Mouse (Mus musculus) forebrain, postnatal 0 days (tissue): ENCODE data around the gene Rmnd5b. TPM values are rescaled to one million over a fixed set of nuclear protein-coding genes. Genes with fewer than 3 reads are reported as not detected.

ENCODE experiments used
- ATAC-seq: fragments of 200-750 bp; cut with Nextera tagmentation; 2 replicates; pipeline ENCODE4 v1.8.0; 2017; ENCODE audit warnings: mild to moderate bottlenecking, moderate library complexity
- DNase-seq: peaks from one replicate; pipeline ENCODE4 v3.0.0-alpha.2; 2015
- H3K27ac ChIP-seq: fragments of 300-500 bp; sonication (generic); 2 replicates; pipeline ENCODE4 v1.5.1; 2014; ENCODE audit warnings: low read depth, mild to moderate bottlenecking, antibody characterized with exemption, low read length, moderate library complexity, mixed read lengths
- H3K27me3 ChIP-seq: fragments of 300-500 bp; sonication (generic); 2 replicates; pipeline ENCODE4 v1.6.1; 2014; ENCODE audit warnings: mild to moderate bottlenecking, low read length, mixed read lengths; ENCODE audit not compliant: insufficient read depth
- H3K36me3 ChIP-seq: fragments of 300-500 bp; sonication (generic); 2 replicates; pipeline ENCODE4 v1.6.1; 2014; ENCODE audit warnings: mild to moderate bottlenecking, moderate library complexity; ENCODE audit not compliant: insufficient read depth
- H3K4me1 ChIP-seq: fragments of 300-500 bp; sonication (generic); 2 replicates; pipeline ENCODE4 v1.6.1; 2014; ENCODE audit warnings: antibody characterized with exemption; ENCODE audit not compliant: insufficient read depth
- H3K4me2 ChIP-seq: fragments of 300-500 bp; sonication (generic); 2 replicates; pipeline ENCODE4 v1.6.1; 2014; ENCODE audit warnings: low read depth, mild to moderate bottlenecking, moderate library complexity
- H3K4me3 ChIP-seq: fragments of 300-500 bp; sonication (generic); 2 replicates; pipeline ENCODE4 v1.5.1; 2014; ENCODE audit warnings: low read depth, low read length, mixed read lengths
- H3K9ac ChIP-seq: fragments of 300-500 bp; sonication (generic); 2 replicates; pipeline ENCODE4 v1.6.1; 2014; ENCODE audit warnings: mild to moderate bottlenecking
- H3K9me3 ChIP-seq: fragments of 300-500 bp; sonication (generic); 2 replicates; pipeline ENCODE4 v1.6.1; 2016; ENCODE audit warnings: low read length
- CTCF ChIP-seq: sonication (generic); IDR thresholded peaks from 2 replicates; pipeline ENCODE4 v1.5.1; 2016; ENCODE audit warnings: antibody characterized with exemption, control low read depth, low read depth
- WGBS: fragments of 180-500 bp; shearing (Covaris S2); extraction: QIAGEN DNeasy Blood & Tissue Kit; methylation state at CpG from one replicate; pipeline ENCODE4 v1.1.7; 2014; 5-methylcytosine and 5-hydroxymethylcytosine counted together
- polyA plus RNA-seq: library from polyadenylated mRNA; unstranded; fragments of >200 nt; fragmentation: Nextera tagmentation; extraction: Ambion mirVana; gene quantifications from 2 replicates; pipeline ENCODE4 v1.2.1, GENCODE M21; 2015
- total RNA-seq: library from RNA; depleted of rRNA; stranded (reverse); fragments of >200 nt; gene quantifications from 2 replicates; pipeline ENCODE4 v1.2.3, GENCODE M21; 2014

Rmnd5b gene
- total and polyA plus RNA-seq, 2 experiments from 2014 or later, result 70.7 to 74.4 TPM

DNA sequence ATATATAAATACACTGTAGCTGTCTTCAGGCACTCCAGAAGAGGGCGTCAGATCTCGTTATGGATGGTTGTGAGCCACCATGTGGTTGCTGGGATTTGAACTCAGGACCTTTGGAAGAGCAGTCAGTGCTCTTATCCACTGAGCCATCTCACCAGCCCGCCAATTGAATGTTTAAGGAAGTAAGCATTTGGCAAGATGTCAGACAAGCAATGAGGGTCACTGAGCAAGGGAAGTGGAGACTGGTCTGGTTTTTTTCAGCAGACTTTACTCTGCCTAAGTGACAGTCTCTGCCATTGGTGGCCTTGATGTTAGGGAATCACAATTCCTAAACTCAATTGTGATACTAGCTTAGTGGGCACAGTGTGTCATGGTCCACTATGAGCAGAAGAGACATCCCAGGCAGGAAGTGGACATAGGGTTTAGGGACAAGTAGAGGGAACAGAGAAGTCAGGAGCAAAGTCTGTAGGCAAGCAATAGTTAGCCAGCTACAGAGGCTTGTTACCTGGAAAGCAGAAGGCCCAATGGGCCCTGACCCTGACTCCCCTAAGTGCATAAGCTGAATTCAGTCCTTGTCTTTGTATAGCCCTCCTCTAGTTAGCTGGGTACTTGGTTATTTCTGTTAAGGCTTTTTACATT, 40.9 kb downstream of the Rmnd5b start:
- no peak for TF ChIP-seq CTCF
- Histone ChIP-seq H3K4me1 (no peaks in the 10 kb centered on the region), H3K4me3 (no peak overlapping the region), H3K36me3 (peaks cover 92% of the 10 kb centered on the region), H3K9me3 (no peaks in the 10 kb centered on the region), H3K27ac (no peak overlapping the region), H3K4me2 (no peak overlapping the region), H3K27me3 (no peaks in the 10 kb centered on the region), H3K9ac (no peak overlapping the region)
- no peak for ATAC-seq
- WGBS, result 71% methylated on average over 3 of the region's 3 CpGs
- no peak for DNase-seq

DNA sequence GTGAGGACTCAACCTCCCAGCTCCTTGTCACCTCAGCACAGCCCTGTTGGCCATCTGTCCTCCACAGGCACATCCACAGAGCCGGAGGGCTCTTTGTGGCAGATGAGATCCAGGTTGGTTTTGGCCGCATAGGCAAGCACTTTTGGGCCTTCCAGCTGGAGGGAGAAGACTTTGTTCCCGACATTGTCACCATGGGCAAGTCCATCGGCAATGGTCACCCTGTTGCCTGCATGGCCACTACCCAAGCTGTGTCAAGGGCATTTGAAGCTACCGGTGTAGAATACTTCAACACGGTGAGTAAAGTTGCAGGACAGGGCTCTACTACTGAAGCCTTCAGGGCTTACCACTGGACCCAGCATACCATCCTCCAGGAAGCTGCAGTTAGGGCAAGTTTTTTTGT, 41.8 kb downstream of the Rmnd5b start:
- TF ChIP-seq CTCF, result no peak
- H3K9ac ChIP-seq, result no peak overlapping the region
- H3K27me3 ChIP-seq, result no peaks in the 10 kb centered on the region
- H3K4me3 ChIP-seq, result no peak overlapping the region
- no peak overlapping the region for H3K4me2 ChIP-seq
- no peak for DNase-seq
- no peaks in the 10 kb centered on the region for H3K4me1 ChIP-seq
- no peak for ATAC-seq
- WGBS, result 92% methylated on average over 6 of the region's 6 CpGs
- no peak overlapping the region for H3K27ac ChIP-seq
- H3K36me3 ChIP-seq, result peaks cover 85% of the 10 kb centered on the region
- no peaks in the 10 kb centered on the region for H3K9me3 ChIP-seq

DNA sequence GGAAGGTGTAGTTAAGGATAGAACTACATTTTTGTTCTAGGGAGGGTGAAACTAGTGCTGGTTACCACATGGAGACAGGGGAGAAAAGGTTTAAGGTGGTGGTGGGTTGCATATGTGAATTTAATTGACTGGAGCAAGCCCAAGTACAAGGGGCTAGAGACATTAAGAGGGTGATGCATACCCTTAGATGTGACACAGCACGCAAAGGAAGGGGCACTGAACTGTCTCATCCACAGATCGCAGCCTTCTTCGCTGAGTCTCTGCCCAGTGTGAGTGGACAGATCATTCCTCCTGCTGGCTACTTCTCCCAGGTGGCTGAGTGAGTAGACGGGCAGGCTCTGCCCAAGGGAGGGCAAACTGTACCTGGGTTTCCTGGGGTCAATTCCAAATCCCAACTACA, 42.3 kb downstream of the Rmnd5b start:
- Histone ChIP-seq H3K4me3 (no peak overlapping the region), H3K9ac (no peak overlapping the region), H3K27me3 (no peaks in the 10 kb centered on the region), H3K27ac (no peak overlapping the region), H3K4me2 (no peak overlapping the region), H3K36me3 (peaks cover 84% of the 10 kb centered on the region), H3K9me3 (no peaks in the 10 kb centered on the region), H3K4me1 (no peaks in the 10 kb centered on the region)
- DNase-seq, result no peak
- no peak for ATAC-seq
- TF ChIP-seq CTCF, result no peak
- WGBS, result 91% methylated on average over 4 of the region's 4 CpGs

DNA sequence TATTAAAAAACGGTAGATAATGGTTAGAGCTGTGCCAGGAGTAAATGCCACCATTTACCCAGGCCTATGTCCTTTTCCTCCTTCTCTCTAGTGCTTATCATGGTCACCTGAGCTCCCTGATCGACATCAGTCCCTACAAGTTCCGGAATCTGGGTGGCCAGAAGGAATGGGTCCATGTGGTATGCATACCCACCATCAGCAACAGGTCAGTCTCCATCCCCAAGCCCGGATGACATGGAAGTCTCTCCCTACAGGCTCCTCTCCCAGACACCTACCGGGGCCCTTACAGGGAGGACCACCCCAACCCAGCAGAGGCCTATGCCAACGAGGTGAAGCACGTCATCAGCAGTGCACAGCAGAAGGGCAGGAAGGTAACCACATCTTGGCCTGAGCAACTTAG, 43.8 kb downstream of the Rmnd5b start:
- no peak overlapping the region for H3K4me2 ChIP-seq
- TF ChIP-seq CTCF, result no peak
- DNase-seq (no peak), ATAC-seq (no peak)
- H3K9ac ChIP-seq, result no peak overlapping the region
- no peaks in the 10 kb centered on the region for H3K4me1 ChIP-seq
- H3K27me3 ChIP-seq, result no peaks in the 10 kb centered on the region
- no peak overlapping the region for H3K4me3 ChIP-seq
- 91% methylated on average over 7 of the region's 7 CpGs for WGBS
- H3K9me3 ChIP-seq, result no peaks in the 10 kb centered on the region
- no peak overlapping the region for H3K27ac ChIP-seq
- peaks cover 84% of the 10 kb centered on the region for H3K36me3 ChIP-seq

DNA sequence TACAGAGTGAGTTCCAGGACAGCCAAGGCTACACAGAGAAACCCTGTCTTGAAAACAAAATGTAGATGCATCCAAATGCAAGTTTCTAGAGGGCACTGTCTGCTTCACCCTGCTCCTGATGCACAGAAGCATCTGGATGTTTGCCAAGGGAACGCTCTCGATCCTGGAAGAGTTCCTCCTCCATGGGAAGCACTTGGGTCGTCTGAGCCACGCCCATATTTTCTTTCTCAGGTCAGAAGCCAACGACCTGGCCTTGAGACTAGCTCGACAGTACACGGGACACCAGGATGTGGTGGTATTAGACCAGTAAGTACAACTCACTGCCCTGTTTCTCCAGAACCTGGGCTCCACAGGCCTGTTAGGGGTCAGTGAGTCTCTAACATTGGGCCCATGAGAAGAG, 44.5 kb downstream of the Rmnd5b start:
- H3K27ac ChIP-seq, result no peak overlapping the region
- ATAC-seq (no peak), DNase-seq (no peak)
- no peaks in the 10 kb centered on the region for H3K9me3 ChIP-seq
- peaks cover 84% of the 10 kb centered on the region for H3K36me3 ChIP-seq
- no peaks in the 10 kb centered on the region for H3K27me3 ChIP-seq
- no peak overlapping the region for H3K9ac ChIP-seq
- no peaks in the 10 kb centered on the region for H3K4me1 ChIP-seq
- no peak overlapping the region for H3K4me2 ChIP-seq
- no peak overlapping the region for H3K4me3 ChIP-seq
- 74% methylated on average over 7 of the region's 7 CpGs for WGBS
- TF ChIP-seq CTCF, result no peak

DNA sequence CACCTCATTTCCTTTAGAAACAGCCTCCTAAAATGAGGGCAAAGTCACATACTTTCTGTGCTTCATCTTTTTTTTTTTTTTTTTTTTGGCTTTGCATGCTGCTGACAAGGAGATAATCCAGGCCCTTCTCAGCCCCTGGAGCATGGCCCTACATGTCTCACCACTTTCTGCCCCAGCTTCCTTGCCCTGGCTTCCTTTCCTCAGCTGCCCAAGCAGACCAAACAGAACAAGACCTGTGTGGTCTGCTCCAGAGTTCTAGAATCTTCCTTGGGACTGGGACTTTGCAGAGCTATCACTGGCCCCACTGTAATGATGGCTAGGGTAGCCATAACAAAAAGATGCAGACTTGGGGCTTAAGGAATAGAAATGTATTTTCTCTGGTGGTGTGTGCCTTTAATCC, 45.7 kb downstream of the Rmnd5b start:
- ATAC-seq, result no peak
- no peak for TF ChIP-seq CTCF
- peaks cover 6% of the 10 kb centered on the region; the same call in 1 of the 2 replicates for H3K4me1 ChIP-seq
- H3K9ac ChIP-seq, result no peak overlapping the region
- H3K9me3 ChIP-seq, result no peaks in the 10 kb centered on the region
- H3K4me3 ChIP-seq, result no peak overlapping the region
- peaks cover 72% of the 10 kb centered on the region for H3K36me3 ChIP-seq
- no peaks in the 10 kb centered on the region for H3K27me3 ChIP-seq
- DNase-seq, result no peak
- H3K4me2 ChIP-seq, result no peak overlapping the region
- no peak overlapping the region for H3K27ac ChIP-seq

DNA sequence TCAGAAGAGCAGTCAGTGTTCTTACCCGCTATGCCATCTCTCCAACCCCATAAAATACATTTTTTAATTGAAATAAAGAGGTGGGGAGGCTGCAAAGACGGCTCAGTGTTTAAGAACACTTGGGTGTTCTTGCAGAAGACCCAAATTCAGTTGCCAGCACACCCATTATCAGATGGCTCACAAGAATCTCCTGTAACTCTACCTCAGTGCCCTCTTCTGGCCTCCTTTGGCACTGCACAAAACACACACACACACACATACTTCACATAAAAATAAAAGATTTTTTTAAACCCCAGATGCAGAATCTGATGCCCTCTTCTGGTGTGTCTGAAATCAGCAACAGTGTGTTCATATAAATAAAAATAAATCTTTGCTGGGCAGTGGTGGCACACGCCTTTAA, 46.9 kb downstream of the Rmnd5b start:
- Histone ChIP-seq H3K9me3 (no peaks in the 10 kb centered on the region), H3K4me2 (no peak overlapping the region), H3K36me3 (peaks cover 63% of the 10 kb centered on the region), H3K27ac (no peak overlapping the region), H3K4me1 (peaks cover 11% of the 10 kb centered on the region), H3K9ac (no peak overlapping the region), H3K27me3 (no peaks in the 10 kb centered on the region), H3K4me3 (no peak overlapping the region)
- ATAC-seq (no peak), DNase-seq (no peak)
- 94% methylated on average over 3 of the region's 3 CpGs for WGBS
- TF ChIP-seq CTCF, result no peak
